Mouse (Mus musculus): ENCODE results near the gene Psg27. TPM values are rescaled to one million over a fixed set of nuclear protein-coding genes. Genes with fewer than 3 reads are reported as not detected.
"Not testable (repeated sequence)": the region's sequence is repeated elsewhere in the genome, so short reads cannot be mapped to it uniquely, and the experiment has no call there.

Psg27 gene
- total RNA-seq (2021), result not detected

DNA sequence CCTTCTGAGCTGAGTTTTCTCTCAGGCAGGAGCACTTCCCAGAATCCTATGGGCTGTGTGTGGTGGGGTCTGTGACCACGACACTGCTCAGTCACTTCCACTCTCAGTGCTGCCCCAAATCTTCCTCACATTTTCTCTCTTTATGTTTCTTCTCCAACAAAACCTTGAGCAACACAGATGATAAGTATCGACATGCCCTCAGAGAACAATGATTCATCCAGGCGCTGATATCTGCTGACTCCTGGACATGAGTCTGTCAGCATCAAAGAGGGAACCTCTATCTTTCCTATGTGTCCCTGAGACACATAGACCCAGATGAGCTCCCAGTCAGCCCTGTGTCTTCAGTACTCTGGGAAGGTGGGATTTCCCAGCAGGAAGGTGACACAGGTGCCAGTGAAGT lies at the start of gene Psg27:
Psg27 (minus strand) TSS at position 101 of the 400 bp plus-strand sequence.
- DNase-seq, result no peak

DNA sequence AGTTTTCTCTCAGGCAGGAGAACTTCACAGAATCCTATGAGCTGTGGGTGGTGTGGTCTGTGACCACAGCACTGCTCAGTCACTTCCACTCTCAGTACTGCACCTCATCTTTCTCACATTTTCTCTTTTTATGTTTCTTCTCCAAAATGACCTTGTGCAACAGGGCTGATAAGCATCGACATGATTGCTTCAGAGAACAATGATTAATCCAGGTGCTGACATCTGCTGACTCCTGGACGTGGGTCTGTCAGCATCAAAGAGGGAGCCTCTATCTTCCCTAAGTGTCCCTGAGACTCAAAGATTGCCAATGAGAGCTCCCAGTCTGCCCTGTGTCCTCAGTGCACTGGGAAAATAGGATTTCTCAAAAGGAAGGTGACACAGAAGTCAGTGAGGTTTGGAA lies 49.3 kb upstream of the Psg27 start, which contains the start of gene Psg23:
Psg23 (minus strand) TSS at position 101 of the 400 bp plus-strand sequence.
- not testable (repeated sequence) for DNase-seq

DNA sequence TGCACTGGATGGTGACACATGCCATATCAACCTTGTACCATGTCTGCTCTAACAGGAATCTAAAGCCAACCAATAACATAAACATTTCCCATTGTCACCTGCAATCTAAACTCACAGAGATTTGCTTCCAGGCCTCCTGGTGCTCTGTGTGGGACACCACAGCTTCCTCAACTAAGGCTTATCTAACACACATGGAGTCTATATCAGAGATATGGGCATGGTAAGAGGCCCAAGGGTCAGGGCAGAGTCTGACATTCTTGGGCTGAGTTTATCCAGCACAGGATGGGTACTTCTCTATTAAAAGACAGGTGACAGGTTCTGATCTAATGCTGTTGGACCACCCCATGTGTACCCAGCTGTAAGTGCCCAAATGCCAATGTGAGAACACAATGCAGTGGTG lies 7.3 kb downstream of the Psg27 start:
- DNase-seq, result no peak

DNA sequence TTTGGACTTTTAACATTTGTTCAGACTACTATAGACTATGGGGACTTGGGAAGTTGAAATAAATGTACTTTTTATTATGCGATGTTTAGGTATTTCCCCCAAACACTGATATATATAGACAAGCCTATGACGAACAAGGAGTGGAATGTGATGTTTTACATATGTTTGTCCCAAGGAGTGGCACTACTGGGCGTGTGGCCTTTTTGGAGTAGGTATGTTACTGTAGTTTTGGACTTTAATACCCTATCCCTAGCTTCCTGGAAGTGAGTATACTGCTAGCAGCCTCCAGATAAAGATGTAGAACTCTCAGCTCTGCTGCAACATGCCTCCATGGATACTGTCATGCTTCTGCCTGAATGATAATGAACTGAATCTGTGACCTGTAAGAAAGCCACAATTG lies 11.4 kb downstream of the Psg27 start:
- DNase-seq, result not testable (repeated sequence)

DNA sequence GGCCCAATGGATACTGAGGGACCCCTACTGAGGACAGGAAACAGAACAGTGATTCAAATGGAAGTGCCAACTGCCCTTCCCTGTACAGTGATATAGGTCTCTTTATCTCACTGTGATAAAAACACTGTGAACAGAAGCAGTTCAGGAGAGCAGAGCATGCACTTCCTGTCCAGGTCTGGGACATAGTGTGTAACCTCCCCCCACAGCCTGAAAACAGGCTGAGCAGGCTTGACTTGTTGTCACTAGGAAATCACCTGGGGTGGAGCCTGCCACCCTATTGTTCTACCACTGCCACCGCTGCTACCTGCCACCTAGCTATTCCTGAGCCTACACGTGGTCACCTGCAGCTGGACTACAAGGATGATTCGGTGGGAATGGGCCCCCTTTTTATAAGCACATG lies 33.7 kb downstream of the Psg27 start:
- DNase-seq, result no peak

DNA sequence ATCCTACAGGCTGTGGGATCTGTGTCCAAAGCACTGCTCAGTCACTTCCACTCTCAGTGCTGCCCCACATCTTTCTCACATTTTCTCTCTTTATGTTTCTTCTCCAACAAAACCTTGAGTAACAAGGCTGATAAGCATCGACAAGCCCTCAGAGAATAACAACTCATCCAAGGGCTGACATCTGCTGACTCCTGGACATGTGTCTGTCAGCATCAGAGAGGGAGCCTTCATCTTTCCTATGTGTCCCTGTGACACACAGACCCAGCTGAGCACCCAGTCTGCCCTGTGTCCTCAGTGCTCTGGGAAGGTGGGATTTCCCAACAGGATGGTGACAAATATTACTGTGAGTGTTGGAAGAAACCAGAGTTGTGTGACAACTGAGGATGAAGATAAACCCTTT lies 34.9 kb downstream of the Psg27 start, which contains the start of gene Psg25:
Psg25 (minus strand) TSS at position 101 of the 400 bp plus-strand sequence.
- no peak for DNase-seq

DNA sequence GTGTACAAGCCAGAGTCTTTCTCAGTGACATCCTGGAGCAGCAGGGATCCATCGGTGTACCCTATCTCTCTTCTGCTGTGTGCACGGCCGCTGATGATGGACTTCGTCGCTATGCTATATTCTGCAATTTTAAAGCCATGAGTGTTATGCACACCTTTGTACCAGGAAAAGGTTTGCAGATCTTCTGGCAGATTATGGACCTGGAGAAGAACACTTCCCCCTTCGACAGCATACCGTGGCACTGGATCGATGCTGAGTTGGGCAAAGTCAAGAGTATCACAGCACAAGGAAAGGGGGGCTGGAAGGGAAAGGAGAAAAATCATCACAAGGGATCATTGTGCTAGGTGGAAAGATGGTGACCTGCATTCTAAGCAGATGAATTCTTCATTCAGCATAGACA lies 42.4 kb downstream of the Psg27 start:
- DNase-seq, result no peak

DNA sequence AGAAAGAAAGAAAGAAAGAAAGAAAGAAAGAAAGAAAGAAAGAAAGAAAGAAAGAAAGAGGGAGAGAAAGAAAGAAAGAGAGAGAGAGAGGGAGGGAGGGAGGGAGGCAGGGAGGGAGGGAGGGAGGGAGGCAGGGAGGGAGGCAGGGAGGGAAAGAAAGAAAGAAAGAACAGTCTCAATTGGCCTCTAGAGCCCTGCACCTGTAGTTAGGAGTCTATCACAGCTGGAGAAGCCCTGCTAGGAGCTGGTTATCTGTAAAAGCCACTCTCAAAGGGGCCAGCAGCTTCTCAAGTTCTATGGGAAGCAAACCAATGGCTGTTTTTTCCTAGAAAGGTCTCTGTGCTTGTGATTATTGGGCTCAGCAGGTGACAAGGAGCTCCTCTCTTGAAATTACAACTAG lies 54.3 kb downstream of the Psg27 start:
- DNase-seq, result not testable (repeated sequence)

DNA sequence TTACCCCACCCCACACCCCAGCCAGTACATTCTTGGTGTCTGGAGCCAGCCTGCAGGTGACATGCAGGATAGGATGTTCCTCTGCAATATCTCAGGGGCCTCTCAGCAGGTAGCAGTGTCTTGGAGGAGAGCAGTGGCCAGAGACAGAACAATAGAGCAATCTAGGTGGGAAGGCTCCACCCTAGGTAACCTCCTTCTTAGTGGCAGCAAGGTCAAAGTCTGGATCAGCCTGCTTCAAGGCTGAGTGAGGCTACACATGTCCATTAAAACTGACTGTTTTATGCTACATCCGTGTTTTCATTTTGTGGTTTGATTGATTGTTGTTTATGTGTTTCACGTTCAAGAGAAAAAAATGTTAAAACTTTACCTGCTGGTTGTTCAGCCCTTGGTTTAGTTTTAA lies 54.7 kb downstream of the Psg27 start:
- DNase-seq, result not testable (repeated sequence)

DNA sequence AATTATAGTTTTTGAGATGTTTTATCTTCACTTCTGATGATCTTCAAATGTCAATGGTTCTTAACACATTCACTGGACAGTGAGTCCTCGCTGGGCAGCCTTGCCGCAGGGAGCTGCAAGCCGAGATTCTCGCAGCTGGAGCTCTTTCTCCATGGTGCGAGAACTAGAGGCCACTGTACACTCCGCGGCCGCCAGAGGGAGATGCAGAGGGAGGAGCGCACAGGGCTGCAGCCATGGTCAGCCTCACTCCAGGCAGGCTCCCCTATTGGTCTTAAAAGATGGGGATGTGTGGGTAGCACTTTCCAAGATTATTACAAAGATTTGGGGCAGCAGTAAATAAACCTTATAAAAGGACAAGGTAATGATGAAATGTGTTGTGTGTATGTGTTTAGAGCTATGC lies 55.6 kb downstream of the Psg27 start:
- no peak for DNase-seq

Other genes with a start within 250 kb of the Psg27 start
- gene Psg18, start 212.3 kb downstream of the Psg27 start, total RNA-seq (2021), result not detected
- not detected for gene Psg28, start 135.3 kb downstream of the Psg27 start, total RNA-seq (2021)
- gene Psg26, start 83.1 kb downstream of the Psg27 start, total RNA-seq (2021), result not detected
- gene Psg25, start 35.0 kb downstream of the Psg27 start, total RNA-seq (2021), result not detected
- not detected for gene Psg23, start 49.2 kb upstream of the Psg27 start, total RNA-seq (2021)
- not detected for gene Psg21, start 89.4 kb upstream of the Psg27 start, total RNA-seq (2021)
- gene Psg20, start 118.9 kb upstream of the Psg27 start, total RNA-seq (2021), result not detected
- not detected for gene Psg22, start 150.8 kb upstream of the Psg27 start, total RNA-seq (2021)
- not detected for gene Psg19, start 231.2 kb upstream of the Psg27 start, total RNA-seq (2021)